Mouse (Mus musculus): ENCODE results near the gene Gm17268. TPM values are rescaled to one million over a fixed set of nuclear protein-coding genes. Genes with fewer than 3 reads are reported as not detected.

The Gm17268 gene
- not detected in 2 replicates for polyA plus RNA-seq (2015; fragmentation: Nextera tagmentation; extraction: Ambion mirVana)

GRCm38 (mm10) chr11:82038535-82038934, at the start of gene Gm17268:
Gene Gm17268 (minus strand): TSS chr11:82038562.
- H3K4me2 ChIP-seq = no peak within 1 kb of the TSS
- H3K4me3 ChIP-seq = no peak within 1 kb of the TSS
- ATAC-seq (ENCODE audit: insufficient number of reproducible peaks, low FRiP score, low TSS enrichment, low read depth) = no peak
- H3K27ac ChIP-seq = peak within 1 kb of the TSS; percentile 50; the same call in 1 of the 2 replicates
- WGBS = 20% methylated on average over 2 of the region's 2 CpGs
- H3K36me3 ChIP-seq = no peaks in the 10 kb centered on the region
- H3K27me3 ChIP-seq = no peaks in the 10 kb centered on the region
- peaks cover 21% of the 10 kb centered on the region for H3K4me1 ChIP-seq
- H3K9ac ChIP-seq = no peak within 1 kb of the TSS
- no peaks in the 10 kb centered on the region for H3K9me3 ChIP-seq

GRCm38 (mm10) chr11:82084360-82084759, 46.0 kb upstream of the Gm17268 start:
- Histone ChIP-seq H3K9me3 (no peaks in the 10 kb centered on the region), H3K4me3 (no peak overlapping the region), H3K36me3 (no peaks in the 10 kb centered on the region), H3K9ac (no peak overlapping the region), H3K4me1 (no peaks in the 10 kb centered on the region), H3K27ac (no peak overlapping the region), H3K27me3 (no peaks in the 10 kb centered on the region), H3K4me2 (no peak overlapping the region)
- ATAC-seq (ENCODE audit: insufficient number of reproducible peaks, low FRiP score, low TSS enrichment, low read depth) = no peak
- 86% methylated on average over 3 of the region's 3 CpGs for WGBS

GRCm38 (mm10) chr11:82080865-82081264, 42.5 kb upstream of the Gm17268 start:
- ATAC-seq (ENCODE audit: insufficient number of reproducible peaks, low FRiP score, low TSS enrichment, low read depth) = no peak
- H3K27ac ChIP-seq = no peak overlapping the region
- no peaks in the 10 kb centered on the region for H3K36me3 ChIP-seq
- WGBS = 83% methylated on average over 3 of the region's 3 CpGs
- H3K27me3 ChIP-seq = no peaks in the 10 kb centered on the region
- no peaks in the 10 kb centered on the region for H3K9me3 ChIP-seq
- H3K9ac ChIP-seq = no peak overlapping the region
- H3K4me2 ChIP-seq = no peak overlapping the region
- H3K4me1 ChIP-seq = no peaks in the 10 kb centered on the region
- no peak overlapping the region for H3K4me3 ChIP-seq

GRCm38 (mm10) chr11:82078136-82078730, 39.9 kb upstream of the Gm17268 start:
- no peak for ATAC-seq (ENCODE audit: insufficient number of reproducible peaks, low FRiP score, low TSS enrichment, low read depth)
- Histone ChIP-seq H3K4me3 (no peak overlapping the region), H3K36me3 (no peaks in the 10 kb centered on the region), H3K9ac (no peak overlapping the region), H3K4me2 (no peak overlapping the region), H3K27me3 (no peaks in the 10 kb centered on the region), H3K9me3 (no peaks in the 10 kb centered on the region), H3K4me1 (no peaks in the 10 kb centered on the region), H3K27ac (no peak overlapping the region)

- no peaks in the 10 kb centered on the region for H3K27me3 ChIP-seq
- H3K36me3 ChIP-seq = no peaks in the 10 kb centered on the region
- no peak overlapping the region for H3K27ac ChIP-seq
- H3K9me3 ChIP-seq = no peaks in the 10 kb centered on the region
- H3K4me2 ChIP-seq = no peak overlapping the region
- no peak overlapping the region for H3K4me3 ChIP-seq
- no peak overlapping the region for H3K9ac ChIP-seq
- 50% methylated on average over 3 of the region's 3 CpGs for WGBS
- no peaks in the 10 kb centered on the region for H3K4me1 ChIP-seq
- no peak for ATAC-seq (ENCODE audit: insufficient number of reproducible peaks, low FRiP score, low TSS enrichment, low read depth)
Observed at GRCm38 (mm10) chr11:82077031-82077430, 38.7 kb upstream of the Gm17268 start.

GRCm38 (mm10) chr11:82073686-82074085, 35.3 kb upstream of the Gm17268 start:
- no peaks in the 10 kb centered on the region for H3K4me1 ChIP-seq
- no peaks in the 10 kb centered on the region for H3K9me3 ChIP-seq
- H3K4me3 ChIP-seq = no peak overlapping the region
- H3K36me3 ChIP-seq = no peaks in the 10 kb centered on the region
- H3K27ac ChIP-seq = no peak overlapping the region
- no peak overlapping the region for H3K4me2 ChIP-seq
- no peak overlapping the region for H3K9ac ChIP-seq
- no peak for ATAC-seq (ENCODE audit: insufficient number of reproducible peaks, low FRiP score, low TSS enrichment, low read depth)
- H3K27me3 ChIP-seq = no peaks in the 10 kb centered on the region
- 81% methylated on average over 3 of the region's 3 CpGs for WGBS

- no peak overlapping the region for H3K9ac ChIP-seq
- H3K4me1 ChIP-seq = no peaks in the 10 kb centered on the region
- no peaks in the 10 kb centered on the region for H3K36me3 ChIP-seq
- WGBS = 63% methylated on average over 3 of the region's 3 CpGs
- no peak overlapping the region for H3K4me3 ChIP-seq
- no peak overlapping the region for H3K27ac ChIP-seq
- H3K27me3 ChIP-seq = no peaks in the 10 kb centered on the region
- H3K4me2 ChIP-seq = no peak overlapping the region
- no peak for ATAC-seq (ENCODE audit: insufficient number of reproducible peaks, low FRiP score, low TSS enrichment, low read depth)
- H3K9me3 ChIP-seq = no peaks in the 10 kb centered on the region
Observed at GRCm38 (mm10) chr11:82072984-82073383, 34.6 kb upstream of the Gm17268 start.

GRCm38 (mm10) chr11:82072374-82072773, 34.0 kb upstream of the Gm17268 start:
- H3K9ac ChIP-seq = no peak overlapping the region
- H3K36me3 ChIP-seq = no peaks in the 10 kb centered on the region
- H3K4me2 ChIP-seq = no peak overlapping the region
- H3K4me1 ChIP-seq = no peaks in the 10 kb centered on the region
- ATAC-seq (ENCODE audit: insufficient number of reproducible peaks, low FRiP score, low TSS enrichment, low read depth) = no peak
- no peaks in the 10 kb centered on the region for H3K27me3 ChIP-seq
- H3K9me3 ChIP-seq = no peaks in the 10 kb centered on the region
- H3K4me3 ChIP-seq = no peak overlapping the region
- WGBS = 83% methylated on average over 1 of the region's 1 CpGs
- no peak overlapping the region for H3K27ac ChIP-seq

GRCm38 (mm10) chr11:82071076-82071475, 32.7 kb upstream of the Gm17268 start:
- Histone ChIP-seq H3K4me3 (no peak overlapping the region), H3K27me3 (no peaks in the 10 kb centered on the region), H3K9me3 (no peaks in the 10 kb centered on the region), H3K4me2 (no peak overlapping the region), H3K4me1 (no peaks in the 10 kb centered on the region), H3K27ac (no peak overlapping the region), H3K36me3 (no peaks in the 10 kb centered on the region), H3K9ac (no peak overlapping the region)
- ATAC-seq (ENCODE audit: insufficient number of reproducible peaks, low FRiP score, low TSS enrichment, low read depth) = no peak
- 86% methylated on average over 3 of the region's 3 CpGs for WGBS

- H3K4me3 ChIP-seq = no peak overlapping the region
- no peaks in the 10 kb centered on the region for H3K9me3 ChIP-seq
- WGBS = 77% methylated on average over 7 of the region's 7 CpGs
- H3K9ac ChIP-seq = no peak overlapping the region
- no peaks in the 10 kb centered on the region for H3K4me1 ChIP-seq
- no peak for ATAC-seq (ENCODE audit: insufficient number of reproducible peaks, low FRiP score, low TSS enrichment, low read depth)
- H3K27ac ChIP-seq = no peak overlapping the region
- H3K36me3 ChIP-seq = no peaks in the 10 kb centered on the region
- H3K27me3 ChIP-seq = no peaks in the 10 kb centered on the region
- H3K4me2 ChIP-seq = no peak overlapping the region
Observed at GRCm38 (mm10) chr11:82066953-82067571, 28.7 kb upstream of the Gm17268 start.

GRCm38 (mm10) chr11:82063454-82063853, 25.1 kb upstream of the Gm17268 start:
- WGBS = 71% methylated on average over 2 of the region's 2 CpGs

GRCm38 (mm10) chr11:82062226-82062625, 23.9 kb upstream of the Gm17268 start:
- Histone ChIP-seq H3K4me1 (no peaks in the 10 kb centered on the region), H3K36me3 (no peaks in the 10 kb centered on the region), H3K4me2 (no peak overlapping the region), H3K9ac (no peak overlapping the region), H3K27me3 (no peaks in the 10 kb centered on the region), H3K9me3 (no peaks in the 10 kb centered on the region), H3K27ac (no peak overlapping the region), H3K4me3 (no peak overlapping the region)
- 48% methylated on average over 3 of the region's 3 CpGs for WGBS
- no peak for ATAC-seq (ENCODE audit: insufficient number of reproducible peaks, low FRiP score, low TSS enrichment, low read depth)

More at GRCm38 (mm10) chr11:82063454-82063853, 25.1 kb upstream of the Gm17268 start:
- H3K9me3 ChIP-seq = no peaks in the 10 kb centered on the region
- H3K4me3 ChIP-seq = no peak overlapping the region
- ATAC-seq (ENCODE audit: insufficient number of reproducible peaks, low FRiP score, low TSS enrichment, low read depth) = no peak
- H3K4me2 ChIP-seq = no peak overlapping the region
- H3K27me3 ChIP-seq = no peaks in the 10 kb centered on the region
- H3K9ac ChIP-seq = no peak overlapping the region
- H3K4me1 ChIP-seq = no peaks in the 10 kb centered on the region
- H3K27ac ChIP-seq = no peak overlapping the region
- H3K36me3 ChIP-seq = no peaks in the 10 kb centered on the region

Data from limb, embryonic 15.5 days (tissue).